Mouse (Mus musculus): ENCODE measurements around the gene Ralgps1. TPM values are rescaled to one million over a fixed set of nuclear protein-coding genes. Genes with fewer than 3 reads are reported as not detected.

Ralgps1 gene
- total RNA-seq, 1 experiment from 2014 or later: 1.9 TPM

GRCm38 (mm10) chr2:33084221-33084620, 287.1 kb downstream of the Ralgps1 start:
- ATAC-seq (replicated peaks; ENCODE audit: insufficient number of reproducible peaks, low FRiP score, low TSS enrichment, poor library complexity, severe bottlenecking): no peak

Other genes with a start within 250 kb of the Ralgps1 start
- gene Garnl3, start 239.8 kb downstream of the Ralgps1 start, total RNA-seq (2017): 1.6 to 2.6 TPM in 2 of 3 replicates, not detected in the other
- 1.9 to 5.8 TPM (median 2.8 TPM) in 3 replicates for gene Angptl2, start 155.4 kb downstream of the Ralgps1 start, total RNA-seq (2017)
- gene Zbtb34, start 59.8 kb upstream of the Ralgps1 start, total RNA-seq (2017): 5.4 to 9.3 TPM (median 6.6 TPM) in 3 replicates
- 19.0 to 32.6 TPM (median 24.4 TPM) in 3 replicates for gene Zbtb43, start 97.1 kb upstream of the Ralgps1 start, total RNA-seq (2017)